Mouse (Mus musculus) cortical plate, adult 2 months (tissue): ENCODE data around the gene Macrod2. TPM values are rescaled to one million over a fixed set of nuclear protein-coding genes. Genes with fewer than 3 reads are reported as not detected.

Experiments used
- H3K27ac ChIP-seq: fragments of 200-500 bp; 2 replicates; pipeline ENCODE4 v1.5.1; 2012; ENCODE audit warnings: low read length, control low read depth, inconsistent platforms; ENCODE audit not compliant: insufficient read depth
- H3K4me1 ChIP-seq: fragments of 200-500 bp; 2 replicates; pipeline ENCODE4 v1.6.1; 2011; ENCODE audit warnings: low read length; ENCODE audit not compliant: control insufficient read depth, insufficient read depth
- H3K4me3 ChIP-seq: fragments of 200-500 bp; 2 replicates; pipeline ENCODE4 v1.5.1; 2011; ENCODE audit warnings: mild to moderate bottlenecking, low read length, control low read depth; ENCODE audit not compliant: insufficient read depth
- CTCF ChIP-seq: fragments of 200-500 bp; IDR thresholded peaks from 2 replicates; pipeline ENCODE4 v1.5.1; 2011; ENCODE audit warnings: mild to moderate bottlenecking, control low read depth, low read length; ENCODE audit not compliant: insufficient read depth; ENCODE audit errors: extremely low read depth
- POLR2A ChIP-seq: fragments of 200-500 bp; IDR thresholded peaks from 2 replicates; pipeline ENCODE4 v1.6.1; 2011; ENCODE audit warnings: mild to moderate bottlenecking, low read length, control low read depth; ENCODE audit not compliant: insufficient read depth; ENCODE audit errors: extremely low read depth
- polyA plus RNA-seq: library from polyadenylated mRNA; depleted of rRNA; stranded (reverse); fragments of >200 nt; gene quantifications from 2 replicates; pipeline ENCODE4 v1.2.3, GENCODE M21; 2012

Gene Macrod2
- polyA plus RNA-seq, 1 experiment: 20.3 TPM

GRCm38 (mm10) chr2:141983664-141984395 is 1588.7 kb downstream of the Macrod2 start:
- Histone ChIP-seq H3K27ac (no peak overlapping the region), H3K4me3 (no peak overlapping the region), H3K4me1 (peaks cover 1% of the 10 kb centered on the region; the same call in 1 of the 2 replicates)
- TF ChIP-seq CTCF: no peak
- TF ChIP-seq POLR2A: no peak

- Histone ChIP-seq H3K27ac (no peak overlapping the region), H3K4me3 (no peak overlapping the region), H3K4me1 (no peaks in the 10 kb centered on the region)
- TF ChIP-seq CTCF (no peak), POLR2A (no peak)
Observed at GRCm38 (mm10) chr2:141998901-141999300, 1603.8 kb downstream of the Macrod2 start.

- no peak overlapping the region for H3K4me3 ChIP-seq
- H3K4me1 ChIP-seq: no peaks in the 10 kb centered on the region
- TF ChIP-seq CTCF: no peak
- TF ChIP-seq POLR2A: no peak
- no peak overlapping the region for H3K27ac ChIP-seq
Observed at GRCm38 (mm10) chr2:142024534-142025155, 1629.5 kb downstream of the Macrod2 start.

GRCm38 (mm10) chr2:142026721-142027120 is 1631.6 kb downstream of the Macrod2 start:
- TF ChIP-seq POLR2A: no peak
- TF ChIP-seq CTCF: no peak
- H3K27ac ChIP-seq: no peak overlapping the region
- H3K4me1 ChIP-seq: no peaks in the 10 kb centered on the region
- no peak overlapping the region for H3K4me3 ChIP-seq

GRCm38 (mm10) chr2:142030756-142031646 is 1635.9 kb downstream of the Macrod2 start:
- Histone ChIP-seq H3K4me3 (no peak overlapping the region), H3K27ac (no peak overlapping the region), H3K4me1 (no peaks in the 10 kb centered on the region)
- no peak for TF ChIP-seq CTCF
- TF ChIP-seq POLR2A: no peak

- Histone ChIP-seq H3K4me1 (no peaks in the 10 kb centered on the region), H3K4me3 (no peak overlapping the region), H3K27ac (no peak overlapping the region)
- TF ChIP-seq POLR2A: no peak
- no peak for TF ChIP-seq CTCF
Observed at GRCm38 (mm10) chr2:142055576-142055975, 1660.5 kb downstream of the Macrod2 start.

- no peak overlapping the region for H3K4me3 ChIP-seq
- H3K27ac ChIP-seq: no peak overlapping the region
- no peaks in the 10 kb centered on the region for H3K4me1 ChIP-seq
- TF ChIP-seq CTCF (no peak), POLR2A (no peak)
Observed at GRCm38 (mm10) chr2:142057889-142058750, 1663.0 kb downstream of the Macrod2 start.

GRCm38 (mm10) chr2:142058751-142059090 is 1663.6 kb downstream of the Macrod2 start:
- Histone ChIP-seq H3K4me1 (no peaks in the 10 kb centered on the region), H3K4me3 (no peak overlapping the region), H3K27ac (no peak overlapping the region)
- no peak for TF ChIP-seq POLR2A
- no peak for TF ChIP-seq CTCF

GRCm38 (mm10) chr2:142108947-142109346 is 1713.8 kb downstream of the Macrod2 start:
- TF ChIP-seq CTCF (no peak), POLR2A (no peak)
- no peak overlapping the region for H3K27ac ChIP-seq
- H3K4me1 ChIP-seq: no peaks in the 10 kb centered on the region
- no peak overlapping the region for H3K4me3 ChIP-seq
